Mouse (Mus musculus) neural tube, embryonic 15.5 days (tissue): ENCODE measurements around the gene Prr15l. TPM values are rescaled to one million over a fixed set of nuclear protein-coding genes. Genes with fewer than 3 reads are reported as not detected.

Experiments
- ATAC-seq: fragments of 200-750 bp; cut with Nextera tagmentation; 2 replicates; pipeline ENCODE4 v1.8.0; 2017; ENCODE audit warnings: mild to moderate bottlenecking, moderate TSS enrichment, moderate library complexity; ENCODE audit not compliant: low FRiP score
- H3K27ac ChIP-seq: fragments of 300-500 bp; sonication (generic); replicated peaks from 2 replicates; pipeline ENCODE4 v1.5.1; 2015; ENCODE audit warnings: mild to moderate bottlenecking, inconsistent platforms
- H3K27me3 ChIP-seq: fragments of 300-500 bp; sonication (generic); replicated peaks from 2 replicates; pipeline ENCODE4 v1.6.1; 2015; ENCODE audit warnings: inconsistent platforms
- H3K36me3 ChIP-seq: fragments of 300-500 bp; sonication (generic); 2 replicates; pipeline ENCODE4 v1.6.1; 2015; ENCODE audit warnings: inconsistent platforms
- H3K4me1 ChIP-seq: fragments of 300-500 bp; sonication (generic); 2 replicates; pipeline ENCODE4 v1.6.1; 2015; ENCODE audit warnings: inconsistent platforms
- H3K4me2 ChIP-seq: fragments of 300-500 bp; sonication (generic); 2 replicates; pipeline ENCODE4 v1.6.1; 2015; ENCODE audit warnings: inconsistent platforms, mild to moderate bottlenecking, moderate library complexity
- H3K4me3 ChIP-seq: fragments of 300-500 bp; sonication (generic); replicated peaks from 2 replicates; pipeline ENCODE4 v1.5.1; 2015; ENCODE audit warnings: mild to moderate bottlenecking, inconsistent platforms
- H3K9ac ChIP-seq: fragments of 300-500 bp; sonication (generic); replicated peaks from 2 replicates; pipeline ENCODE4 v1.6.1; 2015; ENCODE audit warnings: mild to moderate bottlenecking, inconsistent platforms
- H3K9me3 ChIP-seq: fragments of 300-500 bp; sonication (generic); replicated peaks from 2 replicates; pipeline ENCODE4 v1.6.1; 2016; ENCODE audit warnings: inconsistent platforms
- WGBS: fragments of 180-500 bp; shearing (Covaris S2); methylation state at CpG from one replicate; pipeline ENCODE4 v1.1.7; 2015; ENCODE audit warnings: mixed read lengths; 5-methylcytosine and 5-hydroxymethylcytosine counted together
- polyA plus RNA-seq: library from polyadenylated mRNA; unstranded; fragments of >200 nt; fragmentation: Nextera tagmentation; extraction: Ambion mirVana; gene quantifications from 2 replicates; pipeline ENCODE4 v1.2.1, GENCODE M21; 2015

The Prr15l gene
- polyA plus RNA-seq, 1 experiment from 2014 or later = 0.47 TPM

DNA sequence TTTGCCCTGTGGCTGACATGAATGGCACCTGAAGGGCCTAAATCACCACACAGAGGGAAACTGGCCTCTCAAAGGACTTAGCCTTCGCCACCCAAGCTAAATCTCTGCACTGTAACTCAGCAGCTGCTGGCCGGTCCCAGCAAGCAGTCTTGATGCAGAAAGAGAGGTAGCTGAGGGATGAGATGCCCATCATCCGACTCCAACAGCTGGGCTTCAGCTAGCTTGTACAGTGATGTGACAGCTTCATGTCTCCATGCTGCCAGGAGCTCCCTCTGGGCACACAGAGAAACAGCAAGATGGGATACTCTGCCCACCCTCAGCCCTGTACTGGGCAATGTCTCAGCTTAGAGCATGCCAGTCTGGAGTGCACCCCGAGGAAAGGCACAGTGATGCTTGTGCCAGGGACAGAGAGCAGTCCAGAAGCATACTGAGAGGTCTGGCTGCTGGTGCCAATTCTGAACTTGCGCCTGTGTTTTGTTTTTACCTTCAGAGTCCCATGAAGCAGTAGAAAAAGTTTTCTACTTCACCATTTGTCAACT is 45.6 kb downstream of the Prr15l start:
- H3K27ac ChIP-seq = peak overlapping the region; percentile 68
- H3K4me3 ChIP-seq = no peak overlapping the region
- no peaks in the 10 kb centered on the region for H3K36me3 ChIP-seq
- peaks cover 65% of the 10 kb centered on the region for H3K4me1 ChIP-seq
- WGBS = 70% methylated on average over 5 of the region's 5 CpGs
- H3K27me3 ChIP-seq = no peaks in the 10 kb centered on the region
- H3K9ac ChIP-seq = no peak overlapping the region
- ATAC-seq = no peak
- H3K9me3 ChIP-seq = no peaks in the 10 kb centered on the region
- 0 out of 2 replicates have a peak overlapping the region, but pooled peaks have one; percentile 11 for H3K4me2 ChIP-seq

- ATAC-seq = no peak
- Histone ChIP-seq H3K9ac (no peak overlapping the region), H3K4me3 (no peak overlapping the region), H3K9me3 (no peaks in the 10 kb centered on the region), H3K4me2 (no peak overlapping the region), H3K4me1 (peaks cover 59% of the 10 kb centered on the region), H3K27ac (no peak overlapping the region), H3K27me3 (no peaks in the 10 kb centered on the region), H3K36me3 (no peaks in the 10 kb centered on the region)
- 83% methylated on average over 5 of the region's 5 CpGs for WGBS
Measured at GRCm38 (mm10) chr11:96974813-96975212, 46.9 kb downstream of the Prr15l start.

DNA sequence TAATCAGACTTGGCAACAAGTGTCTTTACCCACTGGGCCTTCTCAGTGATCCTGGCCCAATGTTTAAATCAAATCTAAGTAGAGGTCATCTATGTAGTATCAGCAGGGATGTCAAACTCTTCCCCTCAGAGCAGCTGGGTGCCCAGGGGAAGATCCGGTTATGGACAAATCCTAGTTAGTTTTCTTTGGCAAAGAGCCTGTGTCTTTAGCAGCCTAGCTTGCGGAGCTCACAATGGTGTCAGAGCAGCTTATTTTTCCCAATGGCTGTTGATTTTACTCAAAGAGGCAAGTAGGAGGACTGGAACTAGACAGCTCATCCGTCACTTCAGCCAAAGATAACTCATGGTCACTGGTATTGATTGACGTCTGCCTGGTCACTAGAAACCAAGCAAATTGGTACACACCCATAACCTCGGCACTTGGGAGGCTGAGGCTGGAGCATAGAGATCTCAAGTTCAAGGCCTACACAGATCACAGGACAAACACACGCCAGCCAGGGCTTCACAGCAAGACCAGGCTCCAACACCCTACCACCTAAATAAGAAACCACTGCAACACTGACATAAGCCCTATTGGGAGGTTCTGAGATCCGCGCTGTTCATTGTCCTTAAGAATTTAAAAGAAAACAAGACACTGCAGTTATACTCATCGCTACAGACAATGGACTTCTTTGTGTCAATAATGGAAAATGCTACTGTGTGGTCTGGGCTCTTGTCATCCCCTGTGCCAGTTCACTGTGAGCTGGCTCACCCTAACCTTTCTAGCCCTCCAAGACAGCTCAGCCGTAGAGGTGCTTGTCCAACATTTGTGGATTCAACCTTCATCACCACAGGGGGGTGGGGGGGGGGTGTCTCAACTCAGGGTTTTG is 47.8 kb downstream of the Prr15l start:
- Histone ChIP-seq H3K4me2 (peak overlapping the region; percentile 60), H3K27ac (peak overlapping the region; percentile 99; the same call in 1 of the 2 replicates)

GRCm38 (mm10) chr11:96976379-96976687 is 48.4 kb downstream of the Prr15l start:
- no peaks in the 10 kb centered on the region for H3K36me3 ChIP-seq
- peak overlapping the region; percentile 60 for H3K4me2 ChIP-seq
- WGBS = 47% methylated on average over 3 of the region's 3 CpGs
- peak overlapping the region; percentile 99 for H3K27ac ChIP-seq
- H3K27me3 ChIP-seq = no peaks in the 10 kb centered on the region
- peak overlapping the region; percentile 87 for H3K4me3 ChIP-seq
- peak overlapping the region; percentile 94 for H3K9ac ChIP-seq
- H3K9me3 ChIP-seq = no peaks in the 10 kb centered on the region
- no peak for ATAC-seq
- peaks cover 55% of the 10 kb centered on the region for H3K4me1 ChIP-seq

More for the DNA sequence above, 47.8 kb downstream of the Prr15l start:
- 78% methylated on average over 10 of the region's 10 CpGs for WGBS
- H3K4me3 ChIP-seq = peak overlapping the region; percentile 87
- H3K4me1 ChIP-seq = peaks cover 55% of the 10 kb centered on the region
- no peak for ATAC-seq
- no peaks in the 10 kb centered on the region for H3K9me3 ChIP-seq
- peak overlapping the region; percentile 94 for H3K9ac ChIP-seq
- H3K36me3 ChIP-seq = no peaks in the 10 kb centered on the region
- H3K27me3 ChIP-seq = no peaks in the 10 kb centered on the region

DNA sequence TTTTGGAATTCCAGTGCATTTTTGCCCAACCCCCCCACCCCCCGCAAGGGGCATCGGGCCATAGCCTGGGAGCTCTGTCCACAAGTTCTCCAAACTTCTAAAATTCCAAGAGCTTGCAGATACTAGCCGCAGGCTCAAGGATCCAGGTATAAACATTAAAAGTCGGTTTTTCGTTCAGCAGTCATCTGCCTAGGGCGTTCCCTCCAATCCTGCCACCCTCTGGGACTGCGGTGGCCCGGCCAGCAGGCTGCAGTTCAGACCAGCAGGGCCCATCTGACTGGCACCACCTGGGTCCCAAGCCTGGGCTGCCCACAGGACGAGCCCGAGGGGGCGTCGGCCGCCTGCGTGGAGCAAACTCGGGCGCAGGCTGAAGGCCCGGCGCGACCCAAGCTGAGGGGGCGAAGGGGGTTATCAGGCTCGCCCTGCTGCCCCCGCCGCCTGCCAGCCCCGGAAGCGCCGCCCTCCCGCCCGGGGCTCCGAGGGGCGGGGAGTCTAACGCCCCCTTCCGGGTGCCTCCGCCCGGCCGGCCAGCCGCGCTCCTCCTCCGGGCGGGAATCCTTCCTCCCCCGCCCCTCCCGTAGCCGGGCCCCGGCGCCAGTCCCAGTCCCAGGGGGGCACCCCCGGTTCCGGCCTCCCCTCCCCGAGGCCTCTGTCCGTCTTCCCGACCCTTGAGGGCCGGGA is 49.1 kb downstream of the Prr15l start:
- peak overlapping the region; percentile 87 for H3K4me3 ChIP-seq
- peaks cover 55% of the 10 kb centered on the region for H3K4me1 ChIP-seq
- H3K4me2 ChIP-seq = peak overlapping the region; percentile 60
- H3K36me3 ChIP-seq = no peaks in the 10 kb centered on the region
- ATAC-seq = peak; percentile 82
- H3K9me3 ChIP-seq = no peaks in the 10 kb centered on the region
- no peaks in the 10 kb centered on the region for H3K27me3 ChIP-seq
- H3K27ac ChIP-seq = peak overlapping the region; percentile 99
- H3K9ac ChIP-seq = peak overlapping the region; percentile 94
- WGBS = 0% methylated on average over 49 of the region's 50 CpGs

DNA sequence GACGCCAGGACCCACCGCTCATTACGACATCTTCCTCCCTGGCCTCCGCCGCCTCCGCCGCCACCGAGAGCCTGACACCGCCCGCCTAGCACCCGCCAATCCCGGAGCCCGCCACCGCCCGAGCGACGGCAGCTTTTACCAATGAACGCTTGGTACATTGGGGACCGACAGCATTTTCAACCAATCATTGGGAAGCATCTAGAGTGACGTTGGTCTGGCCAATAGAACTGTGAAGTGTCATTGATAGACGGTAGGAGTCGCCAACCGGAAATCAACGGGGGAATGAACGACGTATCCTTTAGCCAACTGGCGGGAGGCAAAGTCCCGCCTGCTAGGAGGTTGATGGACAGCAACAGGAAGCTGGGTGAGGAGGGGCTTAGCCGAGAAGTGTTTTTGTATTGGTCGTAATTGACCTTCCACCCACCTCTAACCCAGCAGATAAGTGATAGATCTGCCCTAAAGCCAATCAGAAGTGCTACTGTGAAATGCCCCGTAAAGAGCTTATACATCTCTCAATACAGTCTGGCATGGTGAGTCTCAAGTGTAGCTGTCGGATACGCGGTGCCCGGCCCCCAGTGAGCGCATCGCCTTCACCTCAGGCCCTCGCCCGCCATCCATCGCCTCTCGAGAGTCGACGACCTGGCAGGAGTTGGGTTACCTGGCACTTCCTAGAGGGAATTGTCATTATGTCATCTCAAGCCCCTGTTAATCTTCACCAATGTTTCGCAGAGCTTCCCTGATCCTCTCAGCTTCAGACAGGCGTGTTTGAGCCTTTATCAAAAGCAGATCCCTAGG is 49.9 kb downstream of the Prr15l start:
- under 1% methylated on average over 45 of the region's 45 CpGs for WGBS
- peaks cover 50% of the 10 kb centered on the region for H3K4me1 ChIP-seq
- no peaks in the 10 kb centered on the region for H3K27me3 ChIP-seq
- no peaks in the 10 kb centered on the region for H3K9me3 ChIP-seq
- H3K27ac ChIP-seq = peak overlapping the region; percentile 99
- peak overlapping the region; percentile 87 for H3K4me3 ChIP-seq
- no peaks in the 10 kb centered on the region for H3K36me3 ChIP-seq
- peak; percentile 97 for ATAC-seq
- peak overlapping the region; percentile 72 for H3K4me2 ChIP-seq
- H3K9ac ChIP-seq = peak overlapping the region; percentile 94

GRCm38 (mm10) chr11:96978401-96979246 is 50.7 kb downstream of the Prr15l start:
- Histone ChIP-seq H3K9me3 (no peaks in the 10 kb centered on the region), H3K4me3 (peak overlapping the region; percentile 87), H3K9ac (peak overlapping the region; percentile 73), H3K4me2 (peak overlapping the region; percentile 72), H3K27ac (peak overlapping the region; percentile 88), H3K36me3 (no peaks in the 10 kb centered on the region), H3K4me1 (peaks cover 41% of the 10 kb centered on the region), H3K27me3 (no peaks in the 10 kb centered on the region)
- ATAC-seq = no peak
- 31% methylated on average over 17 of the region's 17 CpGs for WGBS

GRCm38 (mm10) chr11:96979329-96979728 is 51.4 kb downstream of the Prr15l start:
- Histone ChIP-seq H3K9ac (no peak overlapping the region), H3K36me3 (no peaks in the 10 kb centered on the region), H3K27me3 (peaks cover 6% of the 10 kb centered on the region; the same call in 1 of the 2 replicates), H3K4me3 (no peak overlapping the region), H3K27ac (no peak overlapping the region), H3K9me3 (no peaks in the 10 kb centered on the region), H3K4me2 (no peak overlapping the region), H3K4me1 (peaks cover 34% of the 10 kb centered on the region)
- ATAC-seq = no peak
- WGBS = 86% methylated on average over 7 of the region's 7 CpGs

DNA sequence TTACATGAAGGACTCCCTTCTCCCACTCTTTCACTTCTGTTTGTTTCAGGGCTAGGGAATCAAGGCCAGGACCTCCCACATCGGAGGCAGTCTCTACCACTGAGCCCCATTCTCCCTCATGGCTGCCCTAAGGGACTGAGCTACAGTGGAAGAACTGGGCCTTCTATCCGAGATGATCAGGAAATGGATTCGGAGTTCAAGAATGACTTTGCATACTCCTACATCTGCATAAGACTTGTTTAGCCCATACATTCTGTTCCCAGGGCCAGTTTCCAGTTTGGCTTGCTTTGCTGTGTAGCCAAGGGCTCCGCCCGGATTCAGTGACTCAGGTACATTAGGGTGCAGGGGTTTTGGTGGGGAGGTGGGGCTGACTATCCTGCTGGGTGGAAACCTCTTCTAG is 52.1 kb downstream of the Prr15l start:
- WGBS = 81% methylated on average over 5 of the region's 5 CpGs
- H3K9me3 ChIP-seq = no peaks in the 10 kb centered on the region
- peaks cover 29% of the 10 kb centered on the region for H3K4me1 ChIP-seq
- H3K27ac ChIP-seq = no peak overlapping the region
- no peaks in the 10 kb centered on the region for H3K36me3 ChIP-seq
- no peak overlapping the region for H3K4me2 ChIP-seq
- H3K27me3 ChIP-seq = peaks cover 12% of the 10 kb centered on the region; the same call in 1 of the 2 replicates
- ATAC-seq = no peak
- H3K4me3 ChIP-seq = no peak overlapping the region
- H3K9ac ChIP-seq = no peak overlapping the region

DNA sequence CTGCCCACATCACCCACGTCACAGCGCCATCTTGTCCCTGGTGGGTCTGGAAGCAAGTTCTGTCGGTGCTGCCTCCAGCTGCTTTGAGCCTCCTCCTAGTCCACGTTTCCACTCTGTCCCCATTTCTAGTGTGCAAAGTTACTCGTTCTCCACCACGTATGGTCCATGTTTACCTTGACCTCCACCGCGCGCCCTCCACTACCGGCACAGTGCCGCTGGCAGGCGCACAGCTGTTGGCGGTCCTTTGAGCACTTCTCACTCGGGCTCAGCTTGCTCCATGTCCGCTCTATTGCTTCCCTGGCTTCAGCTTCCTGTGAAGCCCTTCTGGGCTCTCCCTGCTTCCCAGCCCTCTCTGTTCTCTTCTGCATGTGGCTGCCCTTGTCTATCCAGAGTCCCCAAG is 53.6 kb downstream of the Prr15l start:
- WGBS = 79% methylated on average over 15 of the region's 15 CpGs
- Histone ChIP-seq H3K9ac (no peak overlapping the region), H3K9me3 (no peaks in the 10 kb centered on the region), H3K36me3 (no peaks in the 10 kb centered on the region), H3K27ac (no peak overlapping the region), H3K4me2 (no peak overlapping the region), H3K4me1 (peaks cover 15% of the 10 kb centered on the region), H3K4me3 (no peak overlapping the region), H3K27me3 (peaks cover 23% of the 10 kb centered on the region; the same call in 1 of the 2 replicates)
- no peak for ATAC-seq
